Mouse (Mus musculus) cerebellum, adult 2 months (tissue): Measurements from ENCODE around the gene Daxx. TPM values are rescaled to one million over a fixed set of nuclear protein-coding genes. Genes with fewer than 3 reads are reported as not detected.
A peak's percentile ranks its signal among the peaks of the same experiment; 100 is the strongest.
"Not testable (repeated sequence)": the region's sequence is repeated elsewhere in the genome, so short reads cannot be mapped to it uniquely, and the experiment has no call there.

Experiments used
- DNase-seq, 2 experiments: peaks; one replicate each; pipeline ENCODE4 v3.0.0; 2021
- H3K27ac ChIP-seq: fragments of 200-500 bp; 2 replicates; pipeline ENCODE4 v1.5.1; 2012; ENCODE audit warnings: low read length, control low read depth, inconsistent platforms; ENCODE audit not compliant: insufficient read depth
- H3K27me3 ChIP-seq: fragments of 200-500 bp; 2 replicates; pipeline ENCODE4 v1.6.1; 2012; ENCODE audit warnings: inconsistent platforms, mild to moderate bottlenecking, low read length, moderate library complexity; ENCODE audit not compliant: control insufficient read depth, insufficient read depth
- H3K4me1 ChIP-seq: fragments of 200-500 bp; 2 replicates; pipeline ENCODE4 v1.6.1; 2011; ENCODE audit warnings: low read length; ENCODE audit not compliant: control insufficient read depth, insufficient read depth
- H3K4me3 ChIP-seq: fragments of 200-500 bp; replicated peaks from 2 replicates; pipeline ENCODE3; 2011; ENCODE audit warnings: mild to moderate bottlenecking, low read depth, low read length, control low read depth; ENCODE audit not compliant: insufficient read depth
- CTCF ChIP-seq: fragments of 200-500 bp; IDR thresholded peaks from 2 replicates; pipeline ENCODE4 v1.5.1; 2011; ENCODE audit warnings: low read depth, mild to moderate bottlenecking, control low read depth, low read length, moderate library complexity, borderline replicate concordance; ENCODE audit not compliant: insufficient read depth
- POLR2A ChIP-seq: fragments of 200-500 bp; IDR thresholded peaks from 2 replicates; pipeline ENCODE4 v1.6.1; 2011; ENCODE audit warnings: low read length, control low read depth, borderline replicate concordance; ENCODE audit not compliant: insufficient read depth
- whole genome bisulfite sequencing: fragments of 180-500 bp; shearing (Covaris S2); methylation state at CpG from one replicate; pipeline ENCODE4 v1.1.7; 2018; 5-methylcytosine and 5-hydroxymethylcytosine counted together
- polyA plus RNA-seq: library from polyadenylated mRNA; depleted of rRNA; stranded (reverse); fragments of >200 nt; gene quantifications from 2 replicates; pipeline ENCODE4 v1.2.3, GENCODE M21; 2012; rRNA removed

Daxx gene
- polyA plus RNA-seq: 28.6 and 30.4 TPM in 2 replicates

DNA sequence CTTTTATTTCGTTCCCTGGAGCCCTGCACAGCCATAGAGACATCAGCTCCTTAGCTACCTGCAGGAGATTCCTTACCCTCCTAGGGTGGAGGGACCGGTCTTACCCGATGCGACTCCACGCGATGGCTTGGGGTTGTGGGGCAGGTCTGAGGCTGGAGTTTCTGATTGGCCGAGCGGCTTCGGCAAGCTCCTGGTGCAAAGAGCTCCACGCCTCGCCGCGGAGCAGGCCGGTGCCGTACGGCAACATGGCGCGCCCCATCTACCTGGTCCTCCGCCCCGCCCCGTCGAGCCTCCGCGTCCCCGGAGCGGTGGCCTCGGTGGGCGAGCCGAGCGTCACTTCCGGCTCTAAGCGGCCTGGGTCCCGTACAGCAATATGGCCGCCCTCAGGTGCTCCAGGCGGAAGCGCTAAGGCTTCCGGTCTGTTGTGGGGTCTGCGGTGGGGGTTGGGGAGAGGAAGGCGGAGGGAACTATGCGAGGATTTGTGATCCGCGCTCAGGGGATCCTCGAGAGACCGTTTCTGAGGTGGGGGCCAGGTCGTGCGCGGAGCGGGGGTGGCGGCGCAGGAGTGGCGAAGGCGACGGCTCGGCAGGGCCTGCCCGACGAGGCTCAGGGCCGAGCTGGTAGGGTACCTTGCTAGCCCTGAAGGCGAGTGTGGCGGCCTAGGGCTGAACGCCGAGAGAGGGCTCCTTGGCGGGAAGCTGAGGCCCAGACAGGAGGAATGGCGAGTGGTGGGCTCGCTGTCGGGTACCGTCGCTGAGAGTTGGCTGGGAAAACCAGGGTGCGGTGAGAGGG is at the start of gene Daxx:
TSS of gene Daxx (plus strand) at position 338 of the 792 bp plus-strand sequence.
- under 1% methylated on average over 67 of the region's 68 CpGs for WGBS
- Histone ChIP-seq H3K27ac (peak within 1 kb of the TSS; percentile 63), H3K27me3 (no peaks in the 10 kb centered on the region), H3K4me1 (no peaks in the 10 kb centered on the region; the same call in 1 of the 2 replicates), H3K4me3 (peak within 1 kb of the TSS; percentile 86)
- TF ChIP-seq POLR2A (peak; percentile 83; the same call in 1 of the 2 replicates), CTCF (no peak)
- peak; percentile 98 to 100 for DNase-seq

DNA sequence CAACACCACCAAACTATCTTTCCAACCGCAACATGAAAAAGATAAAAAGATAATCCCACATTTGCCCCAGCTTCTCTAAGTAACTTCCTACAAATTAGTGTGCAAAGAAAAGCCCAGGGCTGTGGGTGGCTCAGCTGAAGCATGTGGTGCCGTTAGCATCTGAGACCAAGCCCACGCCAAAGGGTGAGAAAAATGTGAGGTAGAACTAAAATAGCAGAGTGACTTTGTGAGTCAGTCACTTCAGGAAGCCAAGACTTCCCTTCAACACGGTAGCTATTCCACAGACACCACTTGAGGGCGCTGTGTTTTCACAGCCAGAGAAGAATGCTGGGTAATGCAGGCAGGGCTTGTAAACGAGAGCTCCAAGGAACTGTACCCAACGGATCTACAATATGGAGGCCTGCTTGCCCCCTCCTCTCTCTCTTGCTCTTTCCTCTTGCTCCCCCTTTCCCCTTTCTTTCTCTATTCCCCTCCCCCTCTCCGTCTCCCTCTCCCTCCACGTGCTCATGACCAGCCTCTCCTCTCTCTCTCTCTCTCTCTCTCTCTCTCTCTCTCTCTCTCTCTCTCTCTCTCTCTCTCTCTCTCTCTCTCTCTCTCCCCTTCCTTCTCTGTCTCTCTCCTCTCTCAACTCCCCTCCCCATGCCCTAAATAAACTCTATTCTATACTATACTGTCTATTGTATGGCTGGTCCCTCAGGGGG is 43.7 kb upstream of the Daxx start:
- Histone ChIP-seq H3K4me1 (no peaks in the 10 kb centered on the region), H3K27ac (no peak overlapping the region), H3K4me3 (no peak overlapping the region), H3K27me3 (no peaks in the 10 kb centered on the region)
- 38% methylated on average over 9 of the region's 9 CpGs for WGBS
- peak; percentile 22; the same call in 1 of the 2 replicates for TF ChIP-seq CTCF
- no peak for TF ChIP-seq POLR2A
- peak in 1 of 2 experiments; percentile 15 for DNase-seq

GRCm38 (mm10) chr17:33873537-33873936 is 35.7 kb upstream of the Daxx start, which contains the start of gene Gm7029:
Gene Gm7029, plus strand, starts transcription at chr17:33873837.
- not testable (repeated sequence) for H3K27me3 ChIP-seq, H3K4me3 ChIP-seq, H3K27ac ChIP-seq, H3K4me1 ChIP-seq, DNase-seq
- WGBS: 71% methylated on average over 6 of the region's 12 CpGs

GRCm38 (mm10) chr17:33874411-33874810 is 34.8 kb upstream of the Daxx start:
- DNase-seq: peak; percentile 35 to 43
- H3K4me3 ChIP-seq: no peak overlapping the region
- no peaks in the 10 kb centered on the region for H3K27me3 ChIP-seq
- H3K4me1 ChIP-seq: no peaks in the 10 kb centered on the region
- no peak overlapping the region for H3K27ac ChIP-seq
- WGBS: 86% methylated on average over 11 of the region's 11 CpGs
- no peak for TF ChIP-seq CTCF
- TF ChIP-seq POLR2A: no peak

- not testable (repeated sequence) for H3K4me3 ChIP-seq, DNase-seq, H3K27ac ChIP-seq, H3K27me3 ChIP-seq, H3K4me1 ChIP-seq
- WGBS: 82% methylated on average over 5 of the region's 5 CpGs
These were observed 33.4 kb upstream of the Daxx start for GRCm38 (mm10) chr17:33875797-33876196.

DNA sequence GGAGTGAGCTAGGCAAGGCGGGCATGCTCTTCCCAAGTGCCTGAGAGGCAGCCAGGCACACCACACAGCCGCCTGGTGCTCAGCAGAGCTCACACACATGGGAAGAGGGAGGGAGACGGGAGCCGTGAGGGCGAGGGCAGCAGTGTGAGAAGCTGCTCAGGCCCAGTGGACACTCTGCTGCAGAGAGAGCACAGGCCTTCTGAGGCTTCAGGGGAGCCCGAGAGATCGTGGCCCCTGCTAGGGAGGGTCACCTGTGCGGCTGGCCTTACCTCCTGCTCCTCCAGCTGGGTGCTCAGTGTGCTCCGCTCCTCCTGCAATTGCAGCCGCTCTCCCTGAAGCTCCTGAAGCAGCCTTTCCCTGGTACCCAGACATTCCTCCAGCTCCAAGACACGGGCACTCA is 24.9 kb upstream of the Daxx start:
- WGBS: 89% methylated on average over 10 of the region's 11 CpGs
- not testable (repeated sequence) for H3K27ac ChIP-seq, H3K4me1 ChIP-seq, DNase-seq, H3K27me3 ChIP-seq, H3K4me3 ChIP-seq

GRCm38 (mm10) chr17:33887802-33888201 is 21.4 kb upstream of the Daxx start:
- H3K4me3 ChIP-seq, H3K27ac ChIP-seq, H3K4me1 ChIP-seq, DNase-seq, H3K27me3 ChIP-seq: not testable (repeated sequence)
- 67% methylated on average over 2 of the region's 2 CpGs for WGBS

DNA sequence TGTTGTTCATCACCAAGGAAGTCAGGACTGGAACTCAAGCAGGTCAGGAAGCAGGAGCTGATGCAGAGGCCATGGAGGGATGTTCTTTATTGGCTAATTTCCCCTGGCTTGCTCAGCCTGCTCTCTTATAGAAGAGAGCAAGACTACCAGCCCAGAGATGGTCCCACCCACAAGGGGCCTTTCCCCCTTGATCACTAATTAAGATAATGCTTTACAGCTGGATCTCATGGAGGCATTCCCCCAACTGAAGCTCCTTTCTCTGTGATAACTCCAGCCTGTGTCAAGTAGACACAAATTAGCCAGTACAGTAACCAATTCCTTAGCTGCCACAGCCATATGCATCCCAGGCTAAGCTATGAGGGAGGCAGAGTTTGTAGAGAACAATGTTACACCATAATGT is 21.0 kb upstream of the Daxx start:
- not testable (repeated sequence) for H3K4me1 ChIP-seq, H3K27me3 ChIP-seq, H3K27ac ChIP-seq, H3K4me3 ChIP-seq, DNase-seq

DNA sequence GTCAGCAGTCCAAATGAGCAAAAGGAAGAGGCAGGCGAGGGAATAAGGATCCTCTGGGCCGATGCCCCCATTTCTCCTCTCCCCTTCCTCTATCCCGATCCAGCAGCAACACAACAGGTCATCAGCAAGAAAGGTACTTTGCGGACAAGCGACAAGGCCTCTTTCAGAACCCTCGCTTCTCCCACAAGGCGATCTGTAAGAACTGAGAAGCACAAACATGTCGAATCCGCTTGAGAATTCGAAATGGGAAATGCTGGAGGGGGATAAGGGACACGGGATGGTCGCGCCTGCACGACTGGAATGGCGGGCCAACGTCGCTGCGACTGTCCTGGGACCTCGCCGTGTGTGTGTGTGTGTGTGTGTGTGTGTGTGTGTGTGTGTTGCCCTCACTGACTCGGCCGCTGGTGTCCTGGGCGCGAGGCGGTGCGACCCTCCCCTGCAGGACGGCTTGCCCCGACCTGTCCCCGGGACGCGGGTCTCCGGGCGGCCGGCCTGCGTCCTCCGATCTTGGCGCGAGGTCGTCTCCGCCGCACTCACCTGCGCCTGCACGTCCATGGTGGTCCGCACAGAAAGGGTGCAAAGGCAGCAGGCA is 19.2 kb upstream of the Daxx start:
- under 1% methylated on average over 43 of the region's 44 CpGs for WGBS
- DNase-seq, H3K27ac ChIP-seq, H3K4me1 ChIP-seq, H3K27me3 ChIP-seq: not testable (repeated sequence)
- H3K4me3 ChIP-seq: peak overlapping the region; percentile 94
